Mouse (Mus musculus) CH12.LX (cell line): Measurements from ENCODE around the gene Tbc1d15. TPM values are rescaled to one million over a fixed set of nuclear protein-coding genes. Genes with fewer than 3 reads are reported as not detected.

Experiments
- DNase-seq: peaks from one replicate; pipeline ENCODE4 v3.0.0-alpha.2; 2013; ENCODE audit errors: extremely low read depth
- H3K27ac ChIP-seq: 2 replicates; pipeline ENCODE4 v1.5.1; 2012; ENCODE audit warnings: low read depth, mild to moderate bottlenecking, control low read depth, moderate library complexity; ENCODE audit not compliant: insufficient read depth
- H3K27me3 ChIP-seq: replicated peaks from 2 replicates; pipeline ENCODE3; 2012; ENCODE audit warnings: inconsistent platforms
- H3K36me3 ChIP-seq, 2 experiments: replicated peaks in 1 of 2; 2 replicates each; pipeline versions ENCODE3 to v1.6.1; 2012; ENCODE audit warnings: inconsistent platforms in 1 of 2, low read length in 1 of 2, mild to moderate bottlenecking in 1 of 2, mixed read lengths in 1 of 2, moderate library complexity in 1 of 2; ENCODE audit not compliant: control insufficient read depth in 1 of 2, insufficient read depth in 1 of 2
- H3K4me1 ChIP-seq, 2 experiments: 2 replicates each; pipeline ENCODE4 v1.6.1; 2012; ENCODE audit warnings: inconsistent platforms in 1 of 2, moderate library complexity in 1 of 2; ENCODE audit not compliant: insufficient read depth in 2 of 2, control insufficient read depth in 1 of 2
- H3K4me2 ChIP-seq: 2 replicates; pipeline ENCODE4 v1.6.1; 2012; ENCODE audit warnings: low read depth, mild to moderate bottlenecking, control low read depth; ENCODE audit not compliant: poor library complexity, insufficient read depth, severe bottlenecking
- H3K4me3 ChIP-seq, 3 experiments: fragments of 150-350 bp in 1 of 3; sonication (generic) in 1 of 3; replicated peaks in 1 of 3; 2 replicates each; pipeline versions ENCODE3 to v1.5.1; 2011 to 2012; ENCODE audit warnings: low read depth in 2 of 3, low read length in 2 of 3, mild to moderate bottlenecking in 2 of 3, moderate library complexity in 2 of 3, control low read depth in 1 of 3, improper control_type of control experiment in 1 of 3, inconsistent platforms in 1 of 3, mixed read lengths in 1 of 3; ENCODE audit not compliant: poor library complexity in 1 of 3
- H3K79me2 ChIP-seq: replicated peaks from 2 replicates; pipeline ENCODE4 v1.6.1; 2012; ENCODE audit warnings: mild to moderate bottlenecking, moderate library complexity; ENCODE audit not compliant: control insufficient read depth, poor library complexity, insufficient read depth, severe bottlenecking; ENCODE audit errors: extremely low read depth
- H3K9ac ChIP-seq: 2 replicates; pipeline ENCODE4 v1.6.1; 2012; ENCODE audit warnings: low read depth, mild to moderate bottlenecking, control low read depth, moderate library complexity; ENCODE audit not compliant: insufficient read depth
- H3K9me3 ChIP-seq: replicated peaks from 2 replicates; pipeline ENCODE3; 2012; ENCODE audit warnings: low read length, inconsistent platforms, mixed read lengths
- BHLHE40 ChIP-seq: IDR thresholded peaks from 2 replicates; pipeline ENCODE4 v1.6.1; 2011; ENCODE audit warnings: mild to moderate bottlenecking, low read depth, low read length, improper control_type of control experiment
- CHD1 ChIP-seq: IDR thresholded peaks from 2 replicates; pipeline ENCODE4 v1.6.1; 2012; ENCODE audit warnings: low read depth, low read length, improper control_type of control experiment, inconsistent platforms
- CHD2 ChIP-seq: IDR thresholded peaks from 2 replicates; pipeline ENCODE4 v1.6.1; 2011; ENCODE audit warnings: low read length, improper control_type of control experiment
- CTCF ChIP-seq, 2 experiments: IDR thresholded peaks in 1 of 2; conservative IDR thresholded peaks in 1 of 2; 2 replicates each; pipeline ENCODE4 v1.5.1; 2011 to 2012; ENCODE audit warnings: low read depth in 2 of 2, low read length in 2 of 2, improper control_type of control experiment in 1 of 2, inconsistent platforms in 1 of 2, mild to moderate bottlenecking in 1 of 2, moderate library complexity in 1 of 2
- E2F4 ChIP-seq: IDR thresholded peaks from 2 replicates; pipeline ENCODE4 v1.6.1; 2011; ENCODE audit warnings: low read depth, low read length, improper control_type of control experiment; ENCODE audit not compliant: insufficient replicate concordance
- ELF1 ChIP-seq: IDR thresholded peaks from 2 replicates; pipeline ENCODE4 v1.6.1; 2014; ENCODE audit warnings: low read depth, mild to moderate bottlenecking, inconsistent platforms, low read length, improper control_type of control experiment
- ETS1 ChIP-seq: conservative IDR thresholded peaks from 2 replicates; pipeline ENCODE4 v1.6.1; 2012; ENCODE audit warnings: low read depth, mild to moderate bottlenecking, inconsistent platforms, low read length, improper control_type of control experiment, moderate library complexity
- HCFC1 ChIP-seq: IDR thresholded peaks from 2 replicates; pipeline ENCODE4 v1.6.1; 2012; ENCODE audit warnings: low read depth, mild to moderate bottlenecking, inconsistent platforms, low read length, improper control_type of control experiment
- IRF4 ChIP-seq: IDR thresholded peaks from 2 replicates; pipeline ENCODE4 v1.6.1; 2014; ENCODE audit warnings: low read depth, mild to moderate bottlenecking, inconsistent platforms, low read length, improper control_type of control experiment
- JUN ChIP-seq: IDR thresholded peaks from 2 replicates; pipeline ENCODE4 v1.6.1; 2011; ENCODE audit warnings: low read depth, mild to moderate bottlenecking, low read length, improper control_type of control experiment, moderate library complexity; ENCODE audit not compliant: insufficient read depth
- JUND ChIP-seq: conservative IDR thresholded peaks from 2 replicates; pipeline ENCODE4 v1.6.1; 2011; ENCODE audit warnings: low read depth, low read length, improper control_type of control experiment
- KAT2A ChIP-seq: IDR thresholded peaks from 2 replicates; pipeline ENCODE4 v1.6.1; 2012; ENCODE audit warnings: low read length, improper control_type of control experiment, inconsistent platforms; ENCODE audit not compliant: insufficient replicate concordance
- MAX ChIP-seq: IDR thresholded peaks from 2 replicates; pipeline ENCODE4 v1.6.1; 2011; ENCODE audit warnings: low read length, improper control_type of control experiment
- MAZ ChIP-seq: IDR thresholded peaks from 2 replicates; pipeline ENCODE4 v1.6.1; 2012; ENCODE audit warnings: low read depth, mild to moderate bottlenecking, inconsistent platforms, low read length, improper control_type of control experiment, moderate library complexity
- MEF2A ChIP-seq: IDR thresholded peaks from 2 replicates; pipeline ENCODE4 v1.6.1; 2014; ENCODE audit warnings: low read depth, mild to moderate bottlenecking, inconsistent platforms, low read length, improper control_type of control experiment, borderline replicate concordance
- MYC ChIP-seq: IDR thresholded peaks from 2 replicates; pipeline ENCODE4 v1.6.1; 2011; ENCODE audit warnings: low read depth, mild to moderate bottlenecking, improper control_type of control experiment, low read length
- NELFE ChIP-seq: IDR thresholded peaks from 2 replicates; pipeline ENCODE4 v1.6.1; 2011; ENCODE audit warnings: low read depth, low read length, improper control_type of control experiment
- NRF1 ChIP-seq: IDR thresholded peaks from 2 replicates; pipeline ENCODE4 v1.6.1; 2014; ENCODE audit warnings: low read depth, mild to moderate bottlenecking, inconsistent platforms, low read length, improper control_type of control experiment, moderate library complexity
- PAX5 ChIP-seq: IDR thresholded peaks from 2 replicates; pipeline ENCODE4 v1.6.1; 2012; ENCODE audit warnings: low read length, inconsistent platforms, mixed read lengths
- POLR2A ChIP-seq: IDR thresholded peaks from 2 replicates; pipeline ENCODE4 v1.6.1; 2011; ENCODE audit warnings: low read depth, mild to moderate bottlenecking, improper control_type of control experiment, low read length
- POLR2AphosphoS2 ChIP-seq: IDR thresholded peaks from 2 replicates; pipeline ENCODE4 v1.6.1; 2011; ENCODE audit warnings: low read depth, low read length, improper control_type of control experiment
- RAD21 ChIP-seq: IDR thresholded peaks from 2 replicates; pipeline ENCODE4 v1.6.1; 2011; ENCODE audit warnings: low read depth, mild to moderate bottlenecking, low read length, improper control_type of control experiment, moderate library complexity
- SIN3A ChIP-seq: IDR thresholded peaks from 2 replicates; pipeline ENCODE4 v1.6.1; 2012; ENCODE audit warnings: low read length, improper control_type of control experiment, inconsistent platforms
- TBP ChIP-seq: conservative IDR thresholded peaks from 2 replicates; pipeline ENCODE4 v1.6.1; 2011; ENCODE audit warnings: low read depth, low read length, improper control_type of control experiment
- UBTF ChIP-seq: IDR thresholded peaks from 2 replicates; pipeline ENCODE4 v1.6.1; 2012; ENCODE audit warnings: low read depth, mild to moderate bottlenecking, inconsistent platforms, low read length, improper control_type of control experiment, moderate library complexity
- USF1 ChIP-seq: IDR thresholded peaks from 2 replicates; pipeline ENCODE4 v1.6.1; 2014; ENCODE audit warnings: low read depth, mild to moderate bottlenecking, inconsistent platforms, low read length, improper control_type of control experiment
- USF2 ChIP-seq: conservative IDR thresholded peaks from 2 replicates; pipeline ENCODE4 v1.6.1; 2011; ENCODE audit warnings: low read depth, low read length, improper control_type of control experiment
- ZMIZ1 ChIP-seq: IDR thresholded peaks from 2 replicates; pipeline ENCODE4 v1.6.1; 2012; ENCODE audit warnings: low read depth, mild to moderate bottlenecking, inconsistent platforms, low read length, improper control_type of control experiment
- ZNF384 ChIP-seq: IDR thresholded peaks from 2 replicates; pipeline ENCODE4 v1.6.1; 2012; ENCODE audit warnings: low read depth, low read length, improper control_type of control experiment, inconsistent platforms
- dilution Hi-C: fragments of 300-500 bp; cut with MboI; formaldehyde crosslinking; loops from 2 replicates; pipeline ENCODE4 v1.14.3; 2020; ENCODE audit warnings: low sequenced_read_pairs; ENCODE audit not compliant: extremely low pct_unique_long_range_greater_than_20kb, extremely low pct_ligation_motif_present
- in situ Hi-C: fragments of 300-500 bp; cut with MboI; formaldehyde crosslinking; loops from 3 replicates; pipeline ENCODE4 v1.14.3; 2019; ENCODE audit warnings: low sequenced_read_pairs, low pct_ligation_motif_present, low pct_unique_long_range_greater_than_20kb, mixed read lengths
- polyA plus RNA-seq: library from polyadenylated mRNA; unstranded; fragments of >175 nt; gene quantifications from 2 replicates; pipeline ENCODE4 v1.2.1, GENCODE M21; 2012; ENCODE audit warnings: low read depth; ENCODE audit not compliant: insufficient read length
- total RNA-seq, 2 experiments: library from RNA; depleted of rRNA; stranded (reverse); fragments of 300-350 nt in 1 of 2; fragments of >200 nt in 1 of 2; gene quantifications; 2 replicates each; pipeline ENCODE4 v1.2.3; 2012 to 2014

Tbc1d15 gene
- total and polyA plus RNA-seq, 3 experiments: 13.4 to 59.5 (median 23.3) TPM

DNA sequence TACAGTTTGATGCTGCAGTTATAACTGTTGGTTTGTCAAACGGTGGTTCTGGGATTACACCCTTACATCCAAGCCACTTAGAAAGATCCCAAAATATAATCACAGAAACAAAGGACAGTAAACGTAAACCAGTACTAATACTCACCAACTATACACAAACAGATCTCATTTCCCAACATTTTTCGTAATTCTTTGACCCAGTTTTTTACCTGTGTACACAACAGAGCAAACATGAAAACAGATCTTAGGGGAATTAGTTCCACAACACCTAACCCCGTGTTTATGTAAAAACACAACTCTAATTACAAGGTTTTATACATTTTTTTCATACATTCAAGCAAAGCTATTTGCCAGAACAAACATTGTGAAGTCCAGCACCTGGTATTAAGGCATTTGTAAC is 47.4 kb upstream of the Tbc1d15 start:
- Histone ChIP-seq H3K9ac (no peak overlapping the region), H3K36me3 (peaks cover 67 to 94% of the 10 kb centered on the region in 2 experiments), H3K4me1 (no peaks in the 10 kb centered on the region), H3K9me3 (no peaks in the 10 kb centered on the region), H3K4me2 (no peak overlapping the region), H3K27me3 (no peaks in the 10 kb centered on the region), H3K27ac (no peak overlapping the region), H3K79me2 (peaks cover 41% of the 10 kb centered on the region), H3K4me3 (no peak overlapping the region)
- in situ Hi-C loops (no loop called here), dilution Hi-C loops (no loop called here)
- TF ChIP-seq TBP (no peak), USF2 (no peak), NELFE (no peak), MAZ (no peak), HCFC1 (no peak), POLR2AphosphoS2 (no peak), SIN3A (no peak), BHLHE40 (no peak), JUND (no peak), PAX5 (no peak), ETS1 (no peak), USF1 (no peak), JUN (no peak), CTCF (conservative IDR thresholded peaks at IDR 0.05 in 1 of 2, IDR thresholded peaks at IDR 0.05 in 1 of 2; ENCODE audit: low read depth in 2 of 2, low read length in 2 of 2) (no peak), E2F4 (no peak), NRF1 (no peak), CHD1 (no peak), MEF2A (no peak), MAX (no peak), KAT2A (no peak)
- DNase-seq: no peak

DNA sequence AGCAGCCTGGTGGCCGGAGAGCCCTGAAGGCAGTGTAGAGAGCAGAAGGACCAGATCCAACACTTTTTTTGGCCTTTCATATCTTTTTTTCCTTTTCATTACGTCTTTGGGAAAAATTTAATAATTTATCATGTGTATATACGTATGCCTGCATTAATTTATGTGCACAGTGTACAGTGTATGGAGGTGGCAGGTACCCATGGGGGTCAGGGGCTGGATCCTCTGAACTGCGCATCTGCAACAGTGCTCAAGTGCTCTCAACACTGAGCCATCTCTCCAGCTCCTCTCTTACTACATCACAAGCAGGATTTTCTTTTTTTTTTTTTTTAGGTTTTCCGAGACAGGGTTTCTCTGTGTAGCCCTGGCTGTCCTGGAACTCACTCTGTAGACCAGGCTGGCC is 46.3 kb upstream of the Tbc1d15 start:
- Histone ChIP-seq H3K27me3 (no peaks in the 10 kb centered on the region), H3K4me1 (no peaks in the 10 kb centered on the region), H3K9ac (no peak overlapping the region), H3K27ac (no peak overlapping the region), H3K36me3 (peaks cover 73 to 94% of the 10 kb centered on the region in 2 experiments), H3K9me3 (no peaks in the 10 kb centered on the region), H3K79me2 (peaks cover 34% of the 10 kb centered on the region), H3K4me2 (no peak overlapping the region), H3K4me3 (no peak overlapping the region)
- in situ Hi-C loops (no loop called here), dilution Hi-C loops (no loop called here)
- TF ChIP-seq RAD21: no peak
- no peak for TF ChIP-seq MYC
- TF ChIP-seq ZMIZ1: no peak
- TF ChIP-seq CHD1: no peak
- no peak for TF ChIP-seq JUN
- TF ChIP-seq MAZ: no peak
- TF ChIP-seq POLR2A: no peak
- TF ChIP-seq ELF1: no peak
- TF ChIP-seq MAX: no peak
- no peak for TF ChIP-seq ZNF384
- no peak for TF ChIP-seq CHD2
- no peak for TF ChIP-seq KAT2A
- no peak for TF ChIP-seq BHLHE40
- TF ChIP-seq UBTF: no peak
- TF ChIP-seq JUND: no peak
- TF ChIP-seq IRF4: no peak
- TF ChIP-seq NELFE: no peak
- no peak for DNase-seq
